Mouse (Mus musculus): Measurements from ENCODE around the gene Wbp11. TPM values are rescaled to one million over a fixed set of nuclear protein-coding genes. Genes with fewer than 3 reads are reported as not detected.

The Wbp11 gene
- 16.0 and 32.0 TPM in 2 replicates for polyA plus RNA-seq (2012; rRNA removed)

DNA sequence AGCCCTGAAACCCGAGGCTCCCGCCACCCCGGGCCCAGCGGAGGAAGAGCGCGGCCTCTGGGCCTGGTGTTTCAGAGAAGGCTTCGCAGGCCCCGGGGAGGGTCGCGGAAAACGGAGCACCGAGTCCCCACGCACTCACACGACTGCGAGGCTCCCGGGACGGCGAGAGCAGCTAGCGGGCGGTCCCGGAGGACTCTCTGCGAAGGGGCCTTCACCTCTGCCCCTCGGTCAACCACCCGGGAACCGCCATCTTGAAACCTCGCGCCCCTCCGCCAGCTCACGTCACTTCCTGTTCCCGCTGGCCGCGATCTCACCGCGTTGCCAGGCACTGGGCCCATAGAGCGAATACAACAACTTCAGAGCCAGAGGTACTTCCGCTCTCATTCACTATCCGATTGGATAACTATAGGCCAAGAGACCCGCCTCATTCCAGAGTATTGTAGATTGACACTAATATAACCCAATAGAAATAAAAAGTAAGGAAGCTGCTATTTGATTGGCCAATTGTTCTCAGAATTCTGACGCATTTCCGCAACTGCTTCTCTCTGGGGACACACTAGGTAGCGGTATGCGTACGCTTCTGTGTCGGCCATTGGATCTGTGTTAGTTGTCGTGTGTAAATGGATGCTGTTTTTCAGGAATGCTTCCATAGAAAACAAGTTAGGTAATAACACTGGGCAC, at the start of gene Wbp11:
Wbp11 (minus strand) TSS at position 353 of the 681 bp plus-strand sequence.
- Histone ChIP-seq H3K4me1 (ENCODE audit: control insufficient read depth, insufficient read depth, insufficient read length, low read length) (peaks cover 3% of the 10 kb centered on the region), H3K27me3 (ENCODE audit: control insufficient read depth, insufficient read depth, low read length) (no peaks in the 10 kb centered on the region), H3K36me3 (ENCODE audit: control insufficient read depth, insufficient read depth, low read length) (peaks cover 16% of the 10 kb centered on the region), H3K4me3 (ENCODE audit: low read depth, low read length) (peak within 1 kb of the TSS; percentile 96), H3K27ac (ENCODE audit: insufficient read depth, low read depth, low read length) (peak within 1 kb of the TSS; percentile 66)
- TF ChIP-seq POLR2A (IDR thresholded peaks at IDR 0.05; ENCODE audit: low read depth, low read length) (peak; percentile 23; the same call in 1 of the 2 replicates), CTCF (IDR thresholded peaks at IDR 0.05; ENCODE audit: extremely low read depth, insufficient read length, insufficient replicate concordance, low read depth, low read length) (no peak)
- under 1% methylated on average over 45 of the region's 45 CpGs for WGBS

DNA sequence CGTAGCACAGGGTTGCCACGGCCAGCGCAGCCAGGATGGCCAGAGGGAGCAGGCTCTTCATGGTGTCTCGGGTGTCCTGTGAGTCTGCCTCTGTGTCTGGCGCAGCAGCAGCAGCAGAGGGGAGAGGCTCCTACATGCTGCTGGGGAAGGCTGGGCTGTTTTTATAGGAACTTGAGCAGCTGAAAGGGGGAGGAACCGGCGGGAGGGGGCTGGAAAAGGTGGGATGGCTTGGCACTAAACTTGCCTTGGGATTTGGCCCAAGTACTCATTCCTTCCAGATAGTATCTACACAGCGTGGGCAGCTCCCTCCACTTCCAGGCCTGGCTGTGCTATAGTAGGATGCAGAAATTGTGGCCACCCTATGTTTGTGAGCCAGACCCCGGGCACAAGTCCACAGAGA, 47.6 kb upstream of the Wbp11 start, which contains the start of gene Mgp:
Mgp (minus strand) TSS at position 154 of the 400 bp plus-strand sequence.
- 57% methylated on average over 9 of the region's 9 CpGs for WGBS

DNA sequence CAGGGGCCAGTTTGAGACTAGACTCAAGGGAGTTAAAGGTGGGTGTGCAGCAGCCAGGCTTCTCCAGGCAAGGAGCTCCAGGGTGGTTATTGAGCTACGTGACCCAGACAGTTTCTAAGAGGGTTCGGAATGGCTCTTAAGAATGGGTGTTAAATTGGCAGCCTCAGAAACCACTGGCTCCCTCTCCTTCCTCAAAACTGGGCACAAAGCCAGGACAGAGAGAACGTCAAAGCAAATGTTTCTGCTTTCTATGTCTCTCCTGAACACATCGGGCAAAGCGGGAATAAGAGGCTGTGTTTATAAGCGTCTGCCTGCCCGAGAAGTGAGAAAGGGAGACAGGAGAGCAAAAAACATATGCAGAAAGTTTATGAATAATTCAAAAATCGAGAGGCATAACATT, 46.6 kb upstream of the Wbp11 start:
- H3K4me3 ChIP-seq (ENCODE audit: low read depth, low read length): peak overlapping the region; percentile 26; the same call in 1 of the 2 replicates
- H3K36me3 ChIP-seq (ENCODE audit: control insufficient read depth, insufficient read depth, low read length): no peaks in the 10 kb centered on the region
- H3K27ac ChIP-seq (ENCODE audit: insufficient read depth, low read depth, low read length): peak overlapping the region; percentile 35; the same call in 1 of the 2 replicates
- TF ChIP-seq CTCF (IDR thresholded peaks at IDR 0.05; ENCODE audit: extremely low read depth, insufficient read length, insufficient replicate concordance, low read depth, low read length) (no peak), POLR2A (IDR thresholded peaks at IDR 0.05; ENCODE audit: low read depth, low read length) (no peak)
- H3K4me1 ChIP-seq (ENCODE audit: control insufficient read depth, insufficient read depth, insufficient read length, low read length): no peaks in the 10 kb centered on the region
- WGBS: 56% methylated on average over 8 of the region's 8 CpGs
- H3K27me3 ChIP-seq (ENCODE audit: control insufficient read depth, insufficient read depth, low read length): no peaks in the 10 kb centered on the region; the same call in 1 of the 2 replicates

More for the DNA sequence above, 47.6 kb upstream of the Wbp11 start, which contains the start of gene Mgp:
- Histone ChIP-seq H3K27ac (ENCODE audit: insufficient read depth, low read depth, low read length) (0 out of 2 replicates have a peak within 1 kb of the TSS, but pooled peaks have one; percentile 35), H3K36me3 (ENCODE audit: control insufficient read depth, insufficient read depth, low read length) (no peaks in the 10 kb centered on the region), H3K4me1 (ENCODE audit: control insufficient read depth, insufficient read depth, insufficient read length, low read length) (no peaks in the 10 kb centered on the region), H3K4me3 (ENCODE audit: low read depth, low read length) (peak within 1 kb of the TSS; percentile 35; the same call in 1 of the 2 replicates), H3K27me3 (ENCODE audit: control insufficient read depth, insufficient read depth, low read length) (no peaks in the 10 kb centered on the region; the same call in 1 of the 2 replicates)
- TF ChIP-seq CTCF (IDR thresholded peaks at IDR 0.05; ENCODE audit: extremely low read depth, insufficient read length, insufficient replicate concordance, low read depth, low read length) (no peak), POLR2A (IDR thresholded peaks at IDR 0.05; ENCODE audit: low read depth, low read length) (no peak)

DNA sequence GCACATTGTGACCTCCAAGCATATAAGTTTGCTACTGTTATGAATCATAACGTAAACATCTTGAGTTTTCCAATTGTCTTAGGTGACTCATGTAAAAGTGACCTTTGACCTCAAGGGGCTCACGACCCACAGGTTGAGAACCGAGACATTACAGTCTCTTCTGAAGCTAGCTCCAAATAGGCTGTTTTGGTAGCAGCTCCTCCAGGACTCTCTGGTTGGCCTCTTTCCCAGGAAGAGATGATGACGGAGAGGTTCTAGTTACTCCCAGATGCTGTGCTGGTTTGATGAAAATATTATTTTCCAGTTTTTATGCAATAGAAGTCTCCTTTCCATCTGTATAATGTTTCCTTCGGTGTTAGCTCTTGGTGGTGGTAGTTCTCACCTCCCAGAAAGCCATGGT, 40.9 kb upstream of the Wbp11 start:
- no peak overlapping the region for H3K4me3 ChIP-seq (ENCODE audit: low read depth, low read length)
- H3K27ac ChIP-seq (ENCODE audit: insufficient read depth, low read depth, low read length): no peak overlapping the region
- no peaks in the 10 kb centered on the region for H3K36me3 ChIP-seq (ENCODE audit: control insufficient read depth, insufficient read depth, low read length)
- no peaks in the 10 kb centered on the region for H3K27me3 ChIP-seq (ENCODE audit: control insufficient read depth, insufficient read depth, low read length)
- H3K4me1 ChIP-seq (ENCODE audit: control insufficient read depth, insufficient read depth, insufficient read length, low read length): no peaks in the 10 kb centered on the region
- WGBS: 47% methylated on average over 5 of the region's 5 CpGs
- no peak for TF ChIP-seq POLR2A (IDR thresholded peaks at IDR 0.05; ENCODE audit: low read depth, low read length)
- no peak for TF ChIP-seq CTCF (IDR thresholded peaks at IDR 0.05; ENCODE audit: extremely low read depth, insufficient read length, insufficient replicate concordance, low read depth, low read length)

DNA sequence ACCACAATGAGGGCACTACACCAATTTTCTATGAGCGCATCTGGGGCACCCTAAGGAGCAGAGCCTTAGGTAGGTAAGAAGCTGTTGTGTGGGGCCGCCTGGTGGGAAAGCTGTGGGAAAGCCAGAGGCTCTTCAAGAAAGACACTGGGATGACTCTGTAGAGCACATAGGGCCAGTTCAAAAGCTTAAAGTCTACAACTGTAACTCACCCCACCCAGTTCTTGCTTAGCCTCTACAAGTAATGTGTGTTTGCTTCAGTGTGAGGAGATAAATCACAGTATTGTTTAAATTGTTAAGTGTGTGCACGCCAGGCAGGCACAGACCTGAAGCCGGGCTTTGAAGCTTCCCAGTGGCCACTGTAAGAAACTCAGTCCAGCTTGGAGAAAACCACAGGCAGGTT, 38.1 kb upstream of the Wbp11 start:
- Histone ChIP-seq H3K27ac (ENCODE audit: insufficient read depth, low read depth, low read length) (no peak overlapping the region), H3K4me1 (ENCODE audit: control insufficient read depth, insufficient read depth, insufficient read length, low read length) (no peaks in the 10 kb centered on the region), H3K27me3 (ENCODE audit: control insufficient read depth, insufficient read depth, low read length) (no peaks in the 10 kb centered on the region), H3K4me3 (ENCODE audit: low read depth, low read length) (no peak overlapping the region), H3K36me3 (ENCODE audit: control insufficient read depth, insufficient read depth, low read length) (no peaks in the 10 kb centered on the region)
- no peak for TF ChIP-seq CTCF (IDR thresholded peaks at IDR 0.05; ENCODE audit: extremely low read depth, insufficient read length, insufficient replicate concordance, low read depth, low read length)
- no peak for TF ChIP-seq POLR2A (IDR thresholded peaks at IDR 0.05; ENCODE audit: low read depth, low read length)
- WGBS: 68% methylated on average over 4 of the region's 4 CpGs

DNA sequence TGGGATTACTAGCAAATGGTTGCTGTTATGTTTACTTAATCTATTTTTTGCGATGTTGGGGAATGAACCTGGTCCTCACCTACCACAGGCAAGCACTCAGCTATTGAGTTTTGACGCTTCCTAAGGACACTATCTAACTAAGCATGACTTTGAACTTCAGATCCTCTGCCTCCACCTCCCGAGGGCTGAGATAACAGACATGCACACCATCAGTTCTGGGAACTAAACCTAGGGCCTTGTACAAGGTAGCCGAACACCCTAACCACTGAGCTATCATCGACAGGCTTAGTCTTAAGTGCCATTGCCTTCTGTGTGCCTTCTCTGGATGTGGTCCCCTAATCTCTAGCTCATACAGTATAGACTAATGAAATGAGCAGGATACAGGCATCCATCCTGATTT, 37.3 kb upstream of the Wbp11 start:
- Histone ChIP-seq H3K4me3 (ENCODE audit: low read depth, low read length) (no peak overlapping the region), H3K4me1 (ENCODE audit: control insufficient read depth, insufficient read depth, insufficient read length, low read length) (no peaks in the 10 kb centered on the region), H3K27ac (ENCODE audit: insufficient read depth, low read depth, low read length) (no peak overlapping the region), H3K36me3 (ENCODE audit: control insufficient read depth, insufficient read depth, low read length) (no peaks in the 10 kb centered on the region), H3K27me3 (ENCODE audit: control insufficient read depth, insufficient read depth, low read length) (no peaks in the 10 kb centered on the region)
- WGBS: 76% methylated on average over 5 of the region's 5 CpGs
- TF ChIP-seq CTCF (IDR thresholded peaks at IDR 0.05; ENCODE audit: extremely low read depth, insufficient read length, insufficient replicate concordance, low read depth, low read length) (no peak), POLR2A (IDR thresholded peaks at IDR 0.05; ENCODE audit: low read depth, low read length) (no peak)

DNA sequence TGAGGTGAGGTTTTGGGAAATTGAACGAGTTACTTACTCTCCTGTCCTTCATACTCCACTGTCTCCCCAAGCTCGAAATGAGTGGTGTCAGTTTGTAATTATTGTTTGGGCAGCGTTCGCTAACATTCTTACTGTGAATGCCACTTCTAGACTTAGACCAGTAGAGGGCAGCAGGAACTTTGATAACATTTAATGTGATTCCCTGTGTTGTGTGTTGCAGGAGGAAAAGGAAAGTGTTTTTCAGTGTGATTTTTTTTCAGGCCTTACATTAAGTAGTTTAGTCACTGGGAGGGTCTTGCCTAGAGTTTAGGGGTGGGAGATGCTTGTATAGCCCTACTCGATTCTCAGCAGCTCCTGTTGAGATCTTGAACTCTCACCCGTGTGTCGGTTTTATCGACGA, 33.0 kb upstream of the Wbp11 start:
- Histone ChIP-seq H3K27me3 (ENCODE audit: control insufficient read depth, insufficient read depth, low read length) (no peaks in the 10 kb centered on the region), H3K4me1 (ENCODE audit: control insufficient read depth, insufficient read depth, insufficient read length, low read length) (peaks cover 7% of the 10 kb centered on the region), H3K4me3 (ENCODE audit: low read depth, low read length) (no peak overlapping the region), H3K27ac (ENCODE audit: insufficient read depth, low read depth, low read length) (no peak overlapping the region), H3K36me3 (ENCODE audit: control insufficient read depth, insufficient read depth, low read length) (no peaks in the 10 kb centered on the region)
- TF ChIP-seq POLR2A (IDR thresholded peaks at IDR 0.05; ENCODE audit: low read depth, low read length) (no peak), CTCF (IDR thresholded peaks at IDR 0.05; ENCODE audit: extremely low read depth, insufficient read length, insufficient replicate concordance, low read depth, low read length) (no peak; the same call in 1 of the 2 replicates)
- WGBS: 32% methylated on average over 9 of the region's 9 CpGs

All from small intestine, adult 2 months (tissue).